Mouse (Mus musculus): ENCODE results near the gene Cuta.
"Not testable (repeated sequence)": the region's sequence is repeated elsewhere in the genome, so short reads cannot be mapped to it uniquely, and the experiment has no call there.

The Cuta gene

GRCm38 (mm10) chr17:26936453-26936852, 2.9 kb downstream of the Cuta start:
- no peak for DNase-seq (ENCODE audit: low spot score)

GRCm38 (mm10) chr17:26935027-26935426, 4.3 kb downstream of the Cuta start:
- DNase-seq (ENCODE audit: low spot score), result no peak

GRCm38 (mm10) chr17:26933885-26934827, 5.2 kb downstream of the Cuta start:
- DNase-seq (ENCODE audit: low spot score), result no peak

GRCm38 (mm10) chr17:26933419-26933818, 6.0 kb downstream of the Cuta start:
- no peak for DNase-seq (ENCODE audit: low spot score)

- peak; percentile 98 for DNase-seq (ENCODE audit: low spot score)
Observed at GRCm38 (mm10) chr17:26932839-26933398, 6.5 kb downstream of the Cuta start, which contains the start of gene Phf1. TSS of gene Phf1 (plus strand) at chr17:26933052.

GRCm38 (mm10) chr17:26931795-26932194, 7.6 kb downstream of the Cuta start:
- peak; percentile 48 for DNase-seq (ENCODE audit: low spot score)

GRCm38 (mm10) chr17:26925414-26925813, 14.0 kb downstream of the Cuta start:
- not testable (repeated sequence) for DNase-seq (ENCODE audit: low spot score)

- not testable (repeated sequence) for DNase-seq (ENCODE audit: low spot score)
Observed at GRCm38 (mm10) chr17:26922368-26922767, 17.0 kb downstream of the Cuta start.

GRCm38 (mm10) chr17:26919516-26919915, 19.9 kb downstream of the Cuta start:
- not testable (repeated sequence) for DNase-seq (ENCODE audit: low spot score)

- DNase-seq (ENCODE audit: low spot score), result no peak
Observed at GRCm38 (mm10) chr17:26918343-26918742, 21.0 kb downstream of the Cuta start.

- DNase-seq (ENCODE audit: low spot score), result not testable (repeated sequence)
Observed at GRCm38 (mm10) chr17:26917560-26917959, 21.8 kb downstream of the Cuta start.

- peak; percentile 99 for DNase-seq (ENCODE audit: low spot score)
Observed at GRCm38 (mm10) chr17:26916711-26917482, 22.5 kb downstream of the Cuta start, which contains the start of gene Kifc5b. TSS of gene Kifc5b (plus strand) at chr17:26917091.

GRCm38 (mm10) chr17:26915248-26915647, 24.1 kb downstream of the Cuta start:
- DNase-seq (ENCODE audit: low spot score), result no peak

GRCm38 (mm10) chr17:26907506-26907905, 31.9 kb downstream of the Cuta start:
- not testable (repeated sequence) for DNase-seq (ENCODE audit: low spot score)

- no peak for DNase-seq (ENCODE audit: low spot score)
Observed at GRCm38 (mm10) chr17:26904320-26904719, 35.0 kb downstream of the Cuta start.

GRCm38 (mm10) chr17:26900916-26901315, 38.5 kb downstream of the Cuta start:
- DNase-seq (ENCODE audit: low spot score), result no peak

GRCm38 (mm10) chr17:26895578-26895977, 43.8 kb downstream of the Cuta start:
- peak; percentile 55 for DNase-seq (ENCODE audit: low spot score)

- DNase-seq (ENCODE audit: low spot score), result no peak
Observed at GRCm38 (mm10) chr17:26894342-26894741, 45.0 kb downstream of the Cuta start.

- no peak for DNase-seq (ENCODE audit: low spot score)
Observed at GRCm38 (mm10) chr17:26893492-26893891, 45.9 kb downstream of the Cuta start.

- DNase-seq (ENCODE audit: low spot score), result no peak
Observed at GRCm38 (mm10) chr17:26892635-26893375, 46.6 kb downstream of the Cuta start.

GRCm38 (mm10) chr17:26887926-26888325, 51.4 kb downstream of the Cuta start:
- no peak for DNase-seq (ENCODE audit: low spot score)
